Mouse (Mus musculus) lung, postnatal 0 days (tissue): Measurements from ENCODE around the gene Irx2.

ENCODE experiments used
- CTCF ChIP-seq: IDR thresholded peaks from 2 replicates; pipeline ENCODE4 v1.5.1; 2016; ENCODE audit warnings: antibody characterized with exemption, mild to moderate bottlenecking
- EP300 ChIP-seq: IDR thresholded peaks from 2 replicates; pipeline ENCODE4 v1.6.1; 2016; ENCODE audit warnings: antibody characterized with exemption, mild to moderate bottlenecking, control low read depth

- no peak for TF ChIP-seq CTCF
- TF ChIP-seq EP300: no peak
These were observed 9.9 kb downstream of the Irx2 start for GRCm38 (mm10) chr13:72638401-72639130.
